Mouse (Mus musculus) kidney, embryonic 16.5 days (tissue): ENCODE results near the gene Ranbp17. TPM values are rescaled to one million over a fixed set of nuclear protein-coding genes. Genes with fewer than 3 reads are reported as not detected.
"Not testable (repeated sequence)": the region's sequence is repeated elsewhere in the genome, so short reads cannot be mapped to it uniquely, and the experiment has no call there.

ENCODE experiments used
- ATAC-seq: fragments of 200-750 bp; cut with Nextera tagmentation; 2 replicates; pipeline ENCODE4 v1.8.0; 2017; ENCODE audit warnings: moderate TSS enrichment; ENCODE audit not compliant: low FRiP score, low TSS enrichment
- H3K27ac ChIP-seq: fragments of 300-500 bp; sonication (generic); 2 replicates; pipeline ENCODE4 v1.5.1; 2014; ENCODE audit warnings: low read length
- H3K27me3 ChIP-seq: fragments of 300-500 bp; sonication (generic); 2 replicates; pipeline ENCODE4 v1.6.1; 2014; ENCODE audit warnings: low read length, control low read depth, mixed read lengths; ENCODE audit not compliant: insufficient read depth
- H3K36me3 ChIP-seq: fragments of 300-500 bp; sonication (generic); 2 replicates; pipeline ENCODE4 v1.6.1; 2014; ENCODE audit warnings: low read length, control low read depth, mixed read lengths; ENCODE audit not compliant: insufficient read depth
- H3K4me1 ChIP-seq: fragments of 300-500 bp; sonication (generic); 2 replicates; pipeline ENCODE4 v1.6.1; 2014; ENCODE audit warnings: low read length, control low read depth, mixed read lengths; ENCODE audit not compliant: insufficient read depth
- H3K4me2 ChIP-seq: fragments of 300-500 bp; sonication (generic); replicated peaks from 2 replicates; pipeline ENCODE4 v1.6.1; 2014; ENCODE audit warnings: low read depth, low read length
- H3K4me3 ChIP-seq: fragments of 300-500 bp; sonication (generic); 2 replicates; pipeline ENCODE4 v1.5.1; 2014; ENCODE audit warnings: mild to moderate bottlenecking, low read length
- H3K9ac ChIP-seq: fragments of 300-500 bp; sonication (generic); replicated peaks from 2 replicates; pipeline ENCODE4 v1.6.1; 2014; ENCODE audit warnings: low read length
- H3K9me3 ChIP-seq: fragments of 300-500 bp; sonication (generic); 2 replicates; pipeline ENCODE4 v1.6.1; 2016; ENCODE audit warnings: low read length, control low read depth
- WGBS: fragments of 180-500 bp; shearing (Covaris S2); extraction: QIAGEN DNeasy Blood & Tissue Kit; methylation state at CpG from one replicate; pipeline ENCODE4 v1.1.7; 2014; 5-methylcytosine and 5-hydroxymethylcytosine counted together
- polyA plus RNA-seq: library from polyadenylated mRNA; unstranded; fragments of >200 nt; fragmentation: Nextera tagmentation; extraction: Ambion mirVana; gene quantifications from 2 replicates; pipeline ENCODE4 v1.2.1, GENCODE M21; 2015

Ranbp17 gene
- polyA plus RNA-seq, 1 experiment from 2014 or later, result 4.7 TPM

DNA sequence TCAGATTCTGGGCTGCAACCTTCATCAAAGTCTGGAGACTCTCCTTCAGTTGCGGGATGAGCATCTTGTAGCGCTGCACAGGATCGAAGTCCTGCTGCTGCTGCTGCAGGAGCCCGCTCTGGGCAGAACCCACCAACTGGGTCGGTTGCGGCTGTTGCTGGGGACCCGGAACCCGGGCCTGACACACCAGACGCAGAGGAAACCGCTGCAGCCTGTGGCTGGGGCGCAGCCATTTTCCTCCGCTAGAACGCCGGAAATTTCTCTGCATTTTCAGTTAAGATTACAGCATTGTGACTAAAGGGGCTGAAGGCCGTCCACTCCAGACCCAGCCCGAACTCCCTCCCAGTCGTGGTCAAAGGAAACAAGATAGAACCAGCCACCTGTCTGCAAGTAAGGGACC lies 85.3 kb downstream of the Ranbp17 start:
- not testable (repeated sequence) for H3K4me1 ChIP-seq, H3K27ac ChIP-seq, H3K27me3 ChIP-seq, H3K4me2 ChIP-seq, H3K9me3 ChIP-seq, ATAC-seq, H3K4me3 ChIP-seq, H3K9ac ChIP-seq, H3K36me3 ChIP-seq
- WGBS, result 94% methylated on average over 17 of the region's 17 CpGs

- H3K4me1 ChIP-seq, H3K36me3 ChIP-seq, H3K9me3 ChIP-seq, H3K27ac ChIP-seq, H3K4me2 ChIP-seq, H3K4me3 ChIP-seq, H3K27me3 ChIP-seq, ATAC-seq, H3K9ac ChIP-seq: not testable (repeated sequence)
- 79% methylated on average over 5 of the region's 5 CpGs for WGBS
These were observed 85.8 kb downstream of the Ranbp17 start for GRCm38 (mm10) chr11:33427789-33428188.

DNA sequence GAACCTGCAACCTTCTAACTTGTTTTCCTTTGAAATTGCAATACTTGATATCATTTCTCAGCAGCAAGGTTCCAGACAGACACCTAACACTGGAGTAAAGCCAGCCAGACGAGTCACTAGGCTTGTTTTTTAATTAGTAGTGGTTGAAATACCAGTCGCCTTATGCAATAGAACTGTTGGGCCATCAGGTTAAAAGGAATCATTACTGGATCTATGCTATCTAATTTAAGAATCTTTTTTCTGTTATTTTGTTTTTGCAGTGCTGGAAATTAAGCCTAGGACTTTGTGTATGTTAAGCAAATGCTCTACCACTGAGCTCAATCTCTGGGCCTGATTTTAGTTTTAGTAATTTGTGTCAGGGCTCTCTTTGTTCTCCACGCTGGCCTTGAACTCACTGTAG lies 91.3 kb downstream of the Ranbp17 start:
- Histone ChIP-seq H3K36me3 (no peaks in the 10 kb centered on the region), H3K4me1 (no peaks in the 10 kb centered on the region), H3K4me3 (no peak overlapping the region), H3K27me3 (no peaks in the 10 kb centered on the region), H3K4me2 (no peak overlapping the region), H3K27ac (no peak overlapping the region), H3K9ac (no peak overlapping the region), H3K9me3 (no peaks in the 10 kb centered on the region)
- WGBS, result 75% methylated on average over 3 of the region's 3 CpGs
- no peak for ATAC-seq

- 79% methylated on average over 4 of the region's 4 CpGs for WGBS
- Histone ChIP-seq H3K9me3 (no peaks in the 10 kb centered on the region), H3K4me1 (no peaks in the 10 kb centered on the region), H3K27me3 (no peaks in the 10 kb centered on the region), H3K4me2 (no peak overlapping the region), H3K4me3 (no peak overlapping the region), H3K9ac (no peak overlapping the region), H3K36me3 (no peaks in the 10 kb centered on the region), H3K27ac (no peak overlapping the region)
- ATAC-seq, result no peak
These were observed 108.9 kb downstream of the Ranbp17 start for GRCm38 (mm10) chr11:33404651-33405050.

DNA sequence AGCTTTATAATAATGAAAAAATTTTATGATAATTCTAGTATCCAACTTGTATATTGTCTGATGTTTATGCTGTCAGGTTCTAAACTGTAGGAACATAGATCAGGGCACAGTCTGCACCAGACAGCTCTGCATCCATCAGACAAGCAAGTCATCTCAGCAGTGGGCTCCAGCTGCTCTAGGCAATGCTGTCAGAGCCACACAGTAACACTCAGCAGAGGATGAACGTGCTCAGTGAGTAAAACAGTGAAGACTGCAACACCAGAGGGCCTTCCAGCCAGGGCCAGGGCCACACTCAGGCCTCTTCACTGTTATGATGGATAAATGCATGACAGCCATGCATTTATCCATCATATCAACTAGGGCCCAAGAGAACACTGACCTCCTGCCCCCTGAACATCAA lies 114.2 kb downstream of the Ranbp17 start:
- no peaks in the 10 kb centered on the region for H3K9me3 ChIP-seq
- WGBS, result 52% methylated on average over 1 of the region's 1 CpGs
- no peaks in the 10 kb centered on the region for H3K36me3 ChIP-seq
- H3K4me1 ChIP-seq, result no peaks in the 10 kb centered on the region
- H3K27ac ChIP-seq, result no peak overlapping the region
- no peak overlapping the region for H3K9ac ChIP-seq
- H3K4me2 ChIP-seq, result no peak overlapping the region
- ATAC-seq, result no peak
- H3K4me3 ChIP-seq, result no peak overlapping the region
- H3K27me3 ChIP-seq, result no peaks in the 10 kb centered on the region

- Histone ChIP-seq H3K27ac (no peak overlapping the region), H3K4me1 (no peaks in the 10 kb centered on the region), H3K9ac (no peak overlapping the region), H3K4me3 (no peak overlapping the region), H3K4me2 (no peak overlapping the region), H3K27me3 (no peaks in the 10 kb centered on the region), H3K9me3 (no peaks in the 10 kb centered on the region), H3K36me3 (no peaks in the 10 kb centered on the region)
- ATAC-seq, result no peak
- 86% methylated on average over 3 of the region's 3 CpGs for WGBS
These were observed 114.8 kb downstream of the Ranbp17 start for GRCm38 (mm10) chr11:33398701-33399100.

- no peak for ATAC-seq
These were observed 117.3 kb downstream of the Ranbp17 start for GRCm38 (mm10) chr11:33396275-33396674.

GRCm38 (mm10) chr11:33394093-33394492 lies 119.5 kb downstream of the Ranbp17 start:
- no peaks in the 10 kb centered on the region for H3K9me3 ChIP-seq
- WGBS, result 81% methylated on average over 3 of the region's 3 CpGs
- no peak overlapping the region for H3K9ac ChIP-seq
- no peaks in the 10 kb centered on the region for H3K27me3 ChIP-seq
- no peaks in the 10 kb centered on the region for H3K36me3 ChIP-seq
- no peak overlapping the region for H3K4me3 ChIP-seq
- no peak for ATAC-seq
- no peak overlapping the region for H3K27ac ChIP-seq
- H3K4me2 ChIP-seq, result no peak overlapping the region
- no peaks in the 10 kb centered on the region for H3K4me1 ChIP-seq

More at GRCm38 (mm10) chr11:33396275-33396674, 117.3 kb downstream of the Ranbp17 start:
- Histone ChIP-seq H3K4me2 (no peak overlapping the region), H3K9ac (no peak overlapping the region), H3K27me3 (no peaks in the 10 kb centered on the region), H3K4me1 (no peaks in the 10 kb centered on the region), H3K36me3 (no peaks in the 10 kb centered on the region), H3K9me3 (no peaks in the 10 kb centered on the region), H3K4me3 (no peak overlapping the region), H3K27ac (no peak overlapping the region)
- 89% methylated on average over 6 of the region's 6 CpGs for WGBS

DNA sequence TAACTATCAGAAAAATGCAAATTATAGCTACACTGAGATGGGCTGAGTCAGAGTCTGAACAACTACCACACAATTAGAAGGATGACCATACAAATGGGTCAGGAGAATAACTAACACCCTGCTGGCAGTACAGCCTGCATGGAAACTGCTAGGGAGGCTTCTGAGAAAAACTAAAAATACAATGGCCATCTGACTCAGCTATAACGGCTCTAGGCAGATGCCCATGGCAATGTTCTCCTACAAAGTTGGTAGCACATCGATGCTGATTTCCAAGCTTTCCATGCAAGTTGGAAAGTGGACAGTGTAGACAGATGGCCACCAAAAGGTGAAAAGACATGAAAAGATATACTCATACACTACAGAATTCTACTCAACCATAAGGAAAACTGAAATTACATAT lies 124.9 kb downstream of the Ranbp17 start:
- H3K4me2 ChIP-seq, result no peak overlapping the region
- no peaks in the 10 kb centered on the region for H3K9me3 ChIP-seq
- H3K9ac ChIP-seq, result no peak overlapping the region
- H3K27me3 ChIP-seq, result no peaks in the 10 kb centered on the region
- ATAC-seq, result no peak
- H3K4me3 ChIP-seq, result no peak overlapping the region
- WGBS, result 88% methylated on average over 2 of the region's 2 CpGs
- no peak overlapping the region for H3K27ac ChIP-seq
- H3K4me1 ChIP-seq, result no peaks in the 10 kb centered on the region
- H3K36me3 ChIP-seq, result no peaks in the 10 kb centered on the region

GRCm38 (mm10) chr11:33361867-33362266 lies 151.7 kb downstream of the Ranbp17 start:
- ATAC-seq, result no peak
- Histone ChIP-seq H3K9me3 (no peaks in the 10 kb centered on the region), H3K4me3 (no peak overlapping the region), H3K36me3 (no peaks in the 10 kb centered on the region), H3K27ac (no peak overlapping the region), H3K27me3 (no peaks in the 10 kb centered on the region), H3K9ac (no peak overlapping the region), H3K4me2 (no peak overlapping the region), H3K4me1 (no peaks in the 10 kb centered on the region)
- 54% methylated on average over 5 of the region's 5 CpGs for WGBS

- no peak for ATAC-seq
- 83% methylated on average over 2 of the region's 2 CpGs for WGBS
- H3K4me1 ChIP-seq, result no peaks in the 10 kb centered on the region
- no peak overlapping the region for H3K4me3 ChIP-seq
- no peaks in the 10 kb centered on the region for H3K9me3 ChIP-seq
- H3K27ac ChIP-seq, result no peak overlapping the region
- H3K4me2 ChIP-seq, result no peak overlapping the region
- H3K27me3 ChIP-seq, result no peaks in the 10 kb centered on the region
- no peaks in the 10 kb centered on the region for H3K36me3 ChIP-seq
- no peak overlapping the region for H3K9ac ChIP-seq
These were observed 164.3 kb downstream of the Ranbp17 start for GRCm38 (mm10) chr11:33349269-33349668.
